Mouse (Mus musculus) G1E (cell line): Measurements from ENCODE around the gene Ndufa13.

Experiments used
- CTCF ChIP-seq: IDR thresholded peaks from 2 replicates; pipeline ENCODE4 v1.5.1; 2012; ENCODE audit warnings: low read depth, low read length, inconsistent platforms, mixed read lengths
- GATA1 ChIP-seq: IDR thresholded peaks from 2 replicates; pipeline ENCODE4 v1.6.1; 2012; ENCODE audit warnings: borderline replicate concordance, low read length, inconsistent platforms, mixed read lengths
- GATA2 ChIP-seq: IDR thresholded peaks from 2 replicates; pipeline ENCODE4 v1.6.1; 2012; ENCODE audit warnings: low read depth, low read length, inconsistent platforms, borderline replicate concordance
- POLR2AphosphoS5 ChIP-seq: IDR thresholded peaks from 2 replicates; pipeline ENCODE4 v1.6.1; 2012; ENCODE audit warnings: low read depth, low read length, inconsistent platforms; ENCODE audit not compliant: insufficient replicate concordance
- TAL1 ChIP-seq: conservative IDR thresholded peaks from 2 replicates; pipeline ENCODE4 v1.6.1; 2012; ENCODE audit warnings: low read depth, low read length, inconsistent platforms, mixed read lengths

GRCm38 (mm10) chr8:69867696-69868326 is 34.5 kb downstream of the Ndufa13 start:
- TF ChIP-seq POLR2AphosphoS5 (no peak), CTCF (no peak), TAL1 (no peak), GATA1 (no peak), GATA2 (no peak)
